Mouse (Mus musculus) embryonic facial prominence, embryonic 15.5 days (tissue): ENCODE measurements around the gene Hapln2. TPM values are rescaled to one million over a fixed set of nuclear protein-coding genes. Genes with fewer than 3 reads are reported as not detected.

Experiments
- ATAC-seq: fragments of 200-750 bp; cut with Nextera tagmentation; 2 replicates; pipeline ENCODE4 v1.8.0; 2017; ENCODE audit warnings: low read depth, moderate TSS enrichment; ENCODE audit not compliant: insufficient number of reproducible peaks, low FRiP score, low TSS enrichment
- H3K27ac ChIP-seq: fragments of 300-500 bp; sonication (generic); replicated peaks from 2 replicates; pipeline ENCODE4 v1.5.1; 2015; ENCODE audit warnings: mild to moderate bottlenecking, inconsistent platforms
- H3K27me3 ChIP-seq: fragments of 300-500 bp; sonication (generic); 2 replicates; pipeline ENCODE4 v1.6.1; 2015; ENCODE audit warnings: inconsistent platforms
- H3K36me3 ChIP-seq: fragments of 300-500 bp; sonication (generic); 2 replicates; pipeline ENCODE4 v1.6.1; 2015; ENCODE audit warnings: mild to moderate bottlenecking, inconsistent platforms
- H3K4me1 ChIP-seq: fragments of 300-500 bp; sonication (generic); 2 replicates; pipeline ENCODE4 v1.6.1; 2015; ENCODE audit warnings: inconsistent platforms
- H3K4me2 ChIP-seq: fragments of 300-500 bp; sonication (generic); replicated peaks from 2 replicates; pipeline ENCODE4 v1.6.1; 2015; ENCODE audit warnings: mild to moderate bottlenecking, inconsistent platforms
- H3K4me3 ChIP-seq: fragments of 300-500 bp; sonication (generic); replicated peaks from 2 replicates; pipeline ENCODE4 v1.5.1; 2015; ENCODE audit warnings: mild to moderate bottlenecking, inconsistent platforms
- H3K9ac ChIP-seq: fragments of 300-500 bp; sonication (generic); 2 replicates; pipeline ENCODE4 v1.6.1; 2015; ENCODE audit warnings: inconsistent platforms
- H3K9me3 ChIP-seq: fragments of 300-500 bp; sonication (generic); replicated peaks from 2 replicates; pipeline ENCODE4 v1.6.1; 2016; ENCODE audit warnings: inconsistent platforms
- WGBS: fragments of 180-500 bp; shearing (Covaris S2); methylation state at CpG from one replicate; pipeline ENCODE4 v1.1.7; 2015; 5-methylcytosine and 5-hydroxymethylcytosine counted together
- polyA plus RNA-seq: library from polyadenylated mRNA; unstranded; fragments of >200 nt; fragmentation: Nextera tagmentation; extraction: Ambion mirVana; gene quantifications from 2 replicates; pipeline ENCODE4 v1.2.1, GENCODE M21; 2015

Hapln2 gene
- polyA plus RNA-seq, 1 experiment from 2014 or later, result 0.31 TPM

GRCm38 (mm10) chr3:88000816-88001595, 26.4 kb downstream of the Hapln2 start:
- Histone ChIP-seq H3K9me3 (no peaks in the 10 kb centered on the region), H3K9ac (no peak overlapping the region), H3K27ac (no peak overlapping the region), H3K27me3 (peaks cover 93% of the 10 kb centered on the region), H3K36me3 (no peaks in the 10 kb centered on the region), H3K4me3 (peak overlapping the region; percentile 42), H3K4me1 (peaks cover 30% of the 10 kb centered on the region), H3K4me2 (no peak overlapping the region)
- WGBS, result 9% methylated on average over 11 of the region's 11 CpGs
- ATAC-seq, result no peak

GRCm38 (mm10) chr3:88000181-88000580, 27.2 kb downstream of the Hapln2 start, which contains the start of gene Bcan:
TSS of gene Bcan (minus strand) at chr3:88000230.
- Histone ChIP-seq H3K9ac (no peak within 1 kb of the TSS; the same call in 1 of the 2 replicates), H3K27ac (no peak within 1 kb of the TSS), H3K9me3 (no peaks in the 10 kb centered on the region), H3K4me2 (peak within 1 kb of the TSS; percentile 82), H3K36me3 (no peaks in the 10 kb centered on the region), H3K4me1 (peaks cover 30% of the 10 kb centered on the region), H3K27me3 (peaks cover 98% of the 10 kb centered on the region), H3K4me3 (peak within 1 kb of the TSS; percentile 42)
- under 1% methylated on average over 38 of the region's 39 CpGs for WGBS
- ATAC-seq, result no peak

GRCm38 (mm10) chr3:87999243-87999895, 28.0 kb downstream of the Hapln2 start:
- no peak for ATAC-seq
- no peak overlapping the region for H3K27ac ChIP-seq
- H3K4me3 ChIP-seq, result peak overlapping the region; percentile 42
- H3K9ac ChIP-seq, result no peak overlapping the region
- H3K4me1 ChIP-seq, result peaks cover 30% of the 10 kb centered on the region
- no peaks in the 10 kb centered on the region for H3K36me3 ChIP-seq
- WGBS, result 1% methylated on average over 38 of the region's 38 CpGs
- H3K4me2 ChIP-seq, result peak overlapping the region; percentile 82
- peaks cover 100% of the 10 kb centered on the region for H3K27me3 ChIP-seq
- H3K9me3 ChIP-seq, result no peaks in the 10 kb centered on the region

GRCm38 (mm10) chr3:87998747-87999146, 28.6 kb downstream of the Hapln2 start:
- no peak overlapping the region for H3K27ac ChIP-seq
- no peak overlapping the region for H3K4me3 ChIP-seq
- peaks cover 100% of the 10 kb centered on the region for H3K27me3 ChIP-seq
- no peaks in the 10 kb centered on the region for H3K9me3 ChIP-seq
- H3K36me3 ChIP-seq, result no peaks in the 10 kb centered on the region
- 0% methylated on average over 7 of the region's 7 CpGs for WGBS
- ATAC-seq, result no peak
- peaks cover 30% of the 10 kb centered on the region for H3K4me1 ChIP-seq
- no peak overlapping the region for H3K9ac ChIP-seq
- H3K4me2 ChIP-seq, result no peak overlapping the region

- H3K4me3 ChIP-seq, result peak overlapping the region; percentile 32
- WGBS, result 2% methylated on average over 49 of the region's 49 CpGs
- H3K4me2 ChIP-seq, result peak overlapping the region; percentile 52
- no peak overlapping the region for H3K27ac ChIP-seq
- ATAC-seq, result no peak
- H3K9ac ChIP-seq, result no peak overlapping the region
- peaks cover 26% of the 10 kb centered on the region for H3K4me1 ChIP-seq
- H3K27me3 ChIP-seq, result peaks cover 100% of the 10 kb centered on the region
- no peaks in the 10 kb centered on the region for H3K36me3 ChIP-seq
- no peaks in the 10 kb centered on the region for H3K9me3 ChIP-seq
These were observed 30.3 kb downstream of the Hapln2 start for GRCm38 (mm10) chr3:87996971-87997614.

GRCm38 (mm10) chr3:87996401-87996800, 31.0 kb downstream of the Hapln2 start:
- H3K9ac ChIP-seq, result no peak overlapping the region
- WGBS, result 2% methylated on average over 15 of the region's 15 CpGs
- peak overlapping the region; percentile 32; the same call in 1 of the 2 replicates for H3K4me3 ChIP-seq
- H3K9me3 ChIP-seq, result no peaks in the 10 kb centered on the region
- no peak overlapping the region for H3K27ac ChIP-seq
- ATAC-seq, result no peak
- H3K36me3 ChIP-seq, result no peaks in the 10 kb centered on the region
- peaks cover 26% of the 10 kb centered on the region for H3K4me1 ChIP-seq
- peaks cover 100% of the 10 kb centered on the region for H3K27me3 ChIP-seq
- H3K4me2 ChIP-seq, result peak overlapping the region; percentile 52; the same call in 1 of the 2 replicates

GRCm38 (mm10) chr3:87995331-87995730, 32.1 kb downstream of the Hapln2 start:
- no peak overlapping the region for H3K27ac ChIP-seq
- ATAC-seq, result no peak
- H3K36me3 ChIP-seq, result no peaks in the 10 kb centered on the region
- H3K9ac ChIP-seq, result no peak overlapping the region
- peaks cover 99% of the 10 kb centered on the region for H3K27me3 ChIP-seq
- WGBS, result 19% methylated on average over 11 of the region's 11 CpGs
- H3K4me2 ChIP-seq, result no peak overlapping the region
- no peaks in the 10 kb centered on the region for H3K9me3 ChIP-seq
- H3K4me3 ChIP-seq, result no peak overlapping the region
- H3K4me1 ChIP-seq, result peaks cover 23% of the 10 kb centered on the region

- Histone ChIP-seq H3K27me3 (peaks cover 99% of the 10 kb centered on the region), H3K4me1 (peaks cover 12% of the 10 kb centered on the region), H3K27ac (no peak overlapping the region), H3K9ac (no peak overlapping the region), H3K36me3 (no peaks in the 10 kb centered on the region), H3K4me2 (no peak overlapping the region), H3K9me3 (no peaks in the 10 kb centered on the region), H3K4me3 (no peak overlapping the region)
- 2% methylated on average over 6 of the region's 6 CpGs for WGBS
- ATAC-seq, result no peak
These were observed 33.9 kb downstream of the Hapln2 start for GRCm38 (mm10) chr3:87993436-87993835.

- 27% methylated on average over 10 of the region's 10 CpGs for WGBS
- Histone ChIP-seq H3K9ac (no peak overlapping the region), H3K27ac (no peak overlapping the region), H3K4me1 (peaks cover 34% of the 10 kb centered on the region), H3K4me2 (no peak overlapping the region), H3K36me3 (no peaks in the 10 kb centered on the region), H3K4me3 (no peak overlapping the region), H3K9me3 (no peaks in the 10 kb centered on the region), H3K27me3 (peaks cover 68% of the 10 kb centered on the region)
- no peak for ATAC-seq
These were observed 37.4 kb downstream of the Hapln2 start for GRCm38 (mm10) chr3:87989935-87990334.

GRCm38 (mm10) chr3:87988068-87988467, 39.3 kb downstream of the Hapln2 start:
- Histone ChIP-seq H3K27me3 (peaks cover 49% of the 10 kb centered on the region), H3K9me3 (no peaks in the 10 kb centered on the region), H3K4me1 (peaks cover 50% of the 10 kb centered on the region), H3K9ac (no peak overlapping the region), H3K4me3 (peak overlapping the region; percentile 49), H3K36me3 (no peaks in the 10 kb centered on the region), H3K27ac (no peak overlapping the region), H3K4me2 (peak overlapping the region; percentile 88)
- no peak for ATAC-seq
- WGBS, result 2% methylated on average over 15 of the region's 15 CpGs

- Histone ChIP-seq H3K27me3 (peaks cover 45% of the 10 kb centered on the region), H3K27ac (peak overlapping the region; percentile 4; the same call in 1 of the 2 replicates), H3K4me3 (peak overlapping the region; percentile 49), H3K36me3 (no peaks in the 10 kb centered on the region), H3K4me2 (peak overlapping the region; percentile 88), H3K9me3 (no peaks in the 10 kb centered on the region), H3K9ac (no peak overlapping the region), H3K4me1 (peaks cover 55% of the 10 kb centered on the region)
- WGBS, result under 1% methylated on average over 15 of the region's 15 CpGs
- ATAC-seq, result peak; percentile 26; the same call in 1 of the 2 replicates
These were observed 39.8 kb downstream of the Hapln2 start for GRCm38 (mm10) chr3:87987633-87988032.
